Mouse (Mus musculus) E14TG2a.4 (cell line): Measurements from ENCODE around the gene Svip.

Source experiments
- CTCF ChIP-seq: conservative IDR thresholded peaks from 2 replicates; pipeline ENCODE4 v1.5.1; 2014; ENCODE audit warnings: low read length
- NANOG ChIP-seq: IDR thresholded peaks from 2 replicates; pipeline ENCODE4 v1.6.1; 2014; ENCODE audit warnings: borderline replicate concordance, low read length, mixed read lengths
- POU5F1 ChIP-seq: IDR thresholded peaks from 2 replicates; pipeline ENCODE4 v1.6.1; 2014; ENCODE audit warnings: low read length, borderline replicate concordance

DNA sequence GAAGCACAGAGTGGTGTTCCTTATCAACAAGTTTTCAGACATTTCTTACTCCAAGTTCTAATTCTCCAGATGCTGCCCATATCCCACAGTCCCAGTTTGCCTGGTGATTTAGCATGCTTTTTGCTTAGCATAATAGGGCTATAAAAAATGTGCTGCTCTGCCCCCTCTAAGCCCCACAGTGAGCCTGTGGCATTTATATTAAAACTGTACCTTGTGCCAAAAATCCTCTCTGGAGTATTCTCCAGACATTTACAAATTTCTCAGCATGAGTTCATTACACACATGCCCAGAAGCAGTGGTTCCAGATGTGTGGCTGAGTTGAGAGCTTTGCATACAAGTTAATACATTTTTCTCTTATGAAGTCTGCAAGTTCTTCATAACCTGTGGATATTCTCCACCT is 36.4 kb downstream of the Svip start:
- TF ChIP-seq CTCF: no peak
- no peak for TF ChIP-seq POU5F1
- no peak for TF ChIP-seq NANOG
